Mouse (Mus musculus) layer of hippocampus, adult 8-10 months (tissue): Measurements from ENCODE around the gene Rtn4r. TPM values are rescaled to one million over a fixed set of nuclear protein-coding genes. Genes with fewer than 3 reads are reported as not detected.

Experiments used
- DNase-seq, 2 experiments: peaks; one replicate each; pipeline ENCODE4 v3.0.0; 2022; ENCODE audit warnings: low spot score in 2 of 2
- total RNA-seq, 4 experiments: library from RNA; stranded (reverse); gene quantifications; 2 replicates each; pipeline ENCODE4 v1.2.4; 2022

Gene Rtn4r
- 10 to 100 TPM; 96.1 to 98.8 (median 97.6) TPM for total RNA-seq

DNA sequence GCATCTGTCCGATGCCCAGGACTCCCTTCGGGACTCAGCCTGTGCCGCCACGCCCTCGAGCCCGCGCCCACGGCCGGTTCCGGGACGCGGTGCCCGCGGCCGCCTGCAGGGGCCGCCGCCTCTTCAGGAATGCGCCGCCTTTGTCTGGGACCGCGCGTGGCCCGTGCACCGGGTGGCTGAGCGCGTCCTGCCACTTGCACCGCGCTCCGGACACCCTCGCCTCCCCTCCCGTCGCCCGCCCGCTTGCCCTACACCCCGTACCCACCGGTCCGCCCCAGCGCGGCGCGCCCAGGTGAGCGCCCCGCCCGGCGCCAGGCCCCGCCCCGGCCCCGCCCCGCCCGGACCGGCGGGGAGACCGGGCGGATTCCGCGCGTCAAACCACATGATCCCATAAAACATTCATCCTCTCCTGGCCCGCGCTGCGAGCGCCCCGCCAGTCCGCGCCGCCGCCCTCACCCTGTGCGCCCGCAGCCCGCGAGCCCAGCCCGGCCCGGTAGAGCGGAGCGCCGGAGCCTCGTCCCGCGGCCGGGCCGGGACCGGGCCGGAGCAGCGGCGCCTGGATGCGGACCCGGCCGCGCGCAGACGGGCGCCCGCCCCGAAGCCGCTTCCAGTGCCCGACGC is at the start of gene Rtn4r:
Gene Rtn4r, plus strand, starts transcription at position 402 of the 621 bp plus-strand sequence.
- no peak for DNase-seq

DNA sequence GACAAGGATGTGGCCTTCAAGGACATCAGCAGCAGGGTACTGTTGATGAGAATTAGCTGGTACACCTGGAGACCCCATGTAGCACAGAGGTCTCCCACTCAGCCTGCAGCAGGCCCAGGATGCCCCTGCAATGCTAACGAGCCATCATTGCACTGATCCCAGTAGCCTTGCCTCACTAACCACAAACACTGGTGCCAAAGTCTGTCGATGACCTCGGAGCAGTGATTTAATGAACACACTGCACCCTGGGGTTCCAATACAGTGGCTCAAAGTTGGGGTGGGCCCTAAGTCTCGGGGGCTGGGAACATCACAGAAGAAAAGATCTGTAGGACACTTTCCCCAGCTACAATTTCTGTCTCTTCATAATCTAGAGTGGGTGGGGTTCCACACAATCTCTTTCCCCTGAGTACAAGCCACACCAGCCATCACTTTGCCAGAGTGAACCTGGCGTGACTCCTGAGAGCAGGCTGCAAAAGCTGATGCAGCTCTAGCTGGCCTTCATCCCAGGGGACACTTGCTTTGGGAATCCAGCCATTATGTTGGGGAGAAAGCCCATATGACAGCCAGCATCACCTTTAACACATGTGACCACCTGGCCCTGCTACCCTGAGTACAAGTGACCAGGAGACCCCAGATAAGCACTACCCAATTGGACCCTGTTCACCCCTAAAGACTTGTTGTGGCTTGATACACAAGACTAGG is 49.0 kb upstream of the Rtn4r start:
- no peak for DNase-seq

DNA sequence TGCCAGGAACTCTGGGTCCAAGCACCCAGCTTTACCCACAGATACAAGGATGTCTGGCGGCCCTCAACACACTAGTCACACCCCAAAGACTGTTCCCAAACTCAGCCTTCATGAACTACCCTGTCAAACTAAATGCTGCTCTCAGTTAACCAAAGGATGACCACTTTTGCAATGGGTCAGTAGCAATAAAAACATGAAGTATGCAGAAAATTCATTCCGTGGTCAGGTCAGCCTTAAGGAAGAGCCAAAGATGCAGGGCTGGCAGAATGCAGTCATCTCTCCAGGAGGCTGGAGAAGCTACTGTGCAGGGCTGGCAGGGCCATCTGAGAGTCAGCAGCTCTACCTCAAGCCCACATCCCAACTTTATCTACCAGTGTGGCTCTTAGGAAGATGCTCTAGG is 48.1 kb upstream of the Rtn4r start:
- no peak for DNase-seq

DNA sequence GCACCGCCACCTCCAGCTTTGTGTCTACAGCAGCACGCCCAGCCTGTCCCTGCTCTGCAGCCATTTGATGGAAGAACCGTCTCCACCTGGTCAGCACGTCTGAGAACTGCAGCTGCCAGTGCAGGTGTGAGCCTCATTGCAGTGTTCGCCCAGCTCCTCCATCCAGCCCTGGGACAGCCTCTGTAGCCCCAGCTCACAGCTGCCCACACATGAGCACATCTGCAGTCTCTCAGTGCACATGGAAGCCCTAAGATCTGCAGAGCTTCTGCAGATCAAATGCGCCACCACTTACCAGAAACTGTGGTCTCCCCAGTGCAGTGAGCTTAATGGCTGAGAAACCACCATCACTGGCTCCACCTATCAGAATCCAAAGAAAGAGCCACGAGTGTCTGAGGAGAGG is 47.3 kb upstream of the Rtn4r start:
- DNase-seq: no peak

DNA sequence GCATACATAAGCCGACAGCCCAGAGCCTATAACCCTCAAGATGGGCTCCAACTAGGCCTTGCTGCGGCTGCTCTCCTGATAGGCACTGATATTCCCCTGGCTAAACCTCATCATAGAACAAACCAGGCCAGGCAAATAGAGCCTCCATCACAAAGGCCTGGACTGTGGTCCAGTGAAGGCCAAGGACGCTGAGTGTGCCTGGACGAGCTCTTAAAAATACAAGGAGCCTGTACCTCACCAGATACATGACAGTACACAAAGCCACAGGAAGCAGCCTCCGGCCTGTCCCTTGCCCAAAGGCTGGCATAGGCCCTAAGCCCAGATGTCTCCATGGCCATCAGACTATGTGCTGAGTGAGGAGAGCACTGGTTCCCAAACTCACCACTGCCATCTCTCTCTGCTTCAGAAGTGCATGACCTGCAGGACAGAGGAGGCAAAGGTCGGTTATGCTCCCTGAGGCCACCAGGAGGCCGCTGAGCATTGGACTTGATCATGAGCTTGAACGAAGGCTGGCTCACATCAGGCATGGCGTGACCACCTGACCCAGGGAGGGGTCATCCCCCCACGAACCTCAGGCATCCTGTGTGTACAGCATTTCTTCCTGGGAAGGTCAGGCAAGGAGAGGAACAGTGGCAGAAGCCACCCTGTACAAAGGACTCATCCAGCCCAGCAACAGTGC is 46.2 kb upstream of the Rtn4r start:
- no peak for DNase-seq

DNA sequence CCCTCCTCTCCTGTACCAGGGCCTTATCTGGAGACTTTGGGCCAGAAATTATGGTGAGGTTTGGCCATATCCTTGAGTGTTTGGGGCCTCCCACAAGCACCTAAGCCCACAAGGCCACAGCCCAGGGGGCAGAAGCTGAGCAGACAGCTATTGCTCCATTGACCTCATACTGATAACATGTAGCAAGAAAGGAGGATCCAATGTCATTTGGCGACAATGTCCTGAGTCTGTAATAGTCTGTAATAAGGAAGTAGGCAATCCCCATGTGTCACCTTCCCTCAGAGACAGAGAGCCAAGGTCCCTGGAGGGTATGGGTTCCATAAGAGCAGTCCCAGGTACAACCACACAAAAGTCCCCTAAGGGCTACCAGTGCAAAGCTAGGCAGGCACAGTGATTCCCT is 45.2 kb upstream of the Rtn4r start:
- DNase-seq: no peak

DNA sequence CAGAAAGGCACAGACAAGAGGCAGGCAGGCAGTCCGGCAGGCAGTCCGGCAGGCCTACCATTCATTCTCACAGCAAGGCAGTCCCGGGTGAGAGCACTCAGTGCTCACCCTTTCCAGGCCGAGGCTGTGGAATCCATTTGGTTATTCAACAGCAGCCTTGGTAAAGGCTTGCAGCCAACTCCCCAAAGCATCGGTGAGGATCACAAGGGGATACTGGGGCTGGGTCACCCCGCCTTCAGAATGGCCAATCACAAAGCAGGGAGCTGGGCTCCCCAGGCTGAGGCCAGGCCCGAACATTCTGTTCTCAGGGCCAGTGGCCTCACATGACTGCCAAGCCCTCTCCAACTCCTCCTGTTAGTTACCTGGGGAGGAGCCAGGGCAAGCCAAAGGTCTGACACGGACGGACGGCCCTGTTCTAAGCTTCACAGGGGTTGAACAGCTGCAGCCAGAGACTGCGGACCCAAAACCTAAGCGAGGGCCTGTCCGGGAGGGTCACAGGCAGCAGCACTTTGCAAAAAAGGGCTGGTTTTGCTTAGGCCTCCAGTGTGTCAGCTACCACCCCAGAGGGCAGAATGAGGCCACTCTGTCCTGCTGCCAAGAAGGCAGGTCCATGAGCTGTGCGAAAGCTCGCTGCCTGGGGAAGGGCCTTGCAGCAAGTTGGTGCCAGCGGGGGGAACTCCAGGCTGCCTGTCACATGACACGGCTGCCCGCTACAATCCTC is 44.1 kb upstream of the Rtn4r start:
- DNase-seq: peak; percentile 60 to 87

DNA sequence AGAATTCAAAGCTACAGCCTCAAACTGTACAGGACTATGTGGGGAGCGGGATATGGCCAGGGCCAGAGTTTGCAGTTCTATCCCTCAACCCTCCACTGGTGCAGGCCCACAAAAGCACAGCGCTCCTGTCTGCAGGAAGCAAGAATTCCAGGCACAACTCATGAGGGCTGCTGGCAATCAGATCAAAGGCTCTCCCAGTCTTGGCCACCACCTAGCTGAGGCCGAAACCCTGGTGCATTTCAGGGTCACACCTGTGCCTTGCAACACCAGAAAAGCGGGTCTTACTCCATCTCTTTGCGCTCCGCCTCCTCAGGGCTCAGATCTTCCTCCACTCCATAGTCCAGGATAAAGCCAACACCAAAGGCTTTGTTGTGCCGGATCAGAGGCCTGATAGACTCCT is 43.2 kb upstream of the Rtn4r start:
- DNase-seq: no peak

DNA sequence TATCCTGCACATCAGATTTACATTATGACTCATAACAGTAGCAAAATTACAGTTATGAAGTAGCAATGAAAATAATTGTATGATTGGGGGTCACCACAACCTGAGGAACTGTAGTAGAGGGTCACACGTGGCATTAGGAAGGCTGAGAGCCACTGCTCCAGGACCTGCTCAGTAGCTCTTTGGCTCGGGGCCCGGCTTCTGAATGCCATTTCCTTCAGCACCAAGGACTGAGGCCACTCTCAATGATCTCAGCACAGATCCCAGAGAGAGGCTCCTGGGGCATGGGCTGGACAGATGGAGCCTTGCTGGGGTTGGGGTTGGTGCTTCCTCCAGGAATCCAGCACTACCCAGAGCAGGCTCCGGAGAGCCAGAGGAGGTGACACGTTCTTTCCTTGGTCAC is 40.3 kb upstream of the Rtn4r start:
- DNase-seq: no peak

DNA sequence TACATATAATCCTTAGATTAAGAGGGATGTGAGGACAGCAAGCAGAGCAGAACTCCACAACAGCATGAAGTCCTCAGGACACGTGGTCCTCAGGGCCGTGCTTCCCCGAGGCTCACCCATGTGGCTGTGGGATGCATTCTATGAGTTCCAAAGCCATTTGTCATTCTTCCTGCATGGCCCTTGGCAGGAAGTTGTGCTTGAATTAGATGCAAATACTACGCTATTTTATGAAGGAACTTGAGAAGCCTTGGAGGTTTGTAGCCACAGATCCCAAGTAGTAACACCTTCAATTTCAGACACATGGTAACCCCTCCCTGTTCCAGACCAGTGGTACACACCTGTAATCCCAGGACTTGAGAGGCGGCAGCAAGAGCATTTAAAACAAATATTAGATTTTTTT is 31.1 kb upstream of the Rtn4r start:
- no peak for DNase-seq

DNA sequence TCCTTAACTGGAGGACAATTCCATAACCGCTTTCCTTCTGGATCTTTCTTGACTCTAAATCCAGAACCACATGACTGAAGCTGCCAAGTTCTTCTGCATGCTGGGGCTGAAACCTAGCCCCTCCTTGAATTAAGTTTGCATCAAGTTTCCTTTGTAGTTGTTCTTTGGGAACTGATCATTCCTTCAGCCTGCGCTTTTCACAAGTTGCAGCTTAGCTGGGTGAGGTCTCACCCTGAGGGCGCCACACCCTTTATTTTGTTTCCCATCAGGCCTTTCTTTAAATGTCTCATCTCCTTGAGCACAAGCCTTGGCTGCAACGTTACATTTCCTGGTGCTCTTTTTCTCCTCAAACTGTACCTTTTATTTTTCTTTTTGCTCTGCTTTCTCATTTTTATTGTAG is 24.6 kb upstream of the Rtn4r start:
- DNase-seq: no peak

DNA sequence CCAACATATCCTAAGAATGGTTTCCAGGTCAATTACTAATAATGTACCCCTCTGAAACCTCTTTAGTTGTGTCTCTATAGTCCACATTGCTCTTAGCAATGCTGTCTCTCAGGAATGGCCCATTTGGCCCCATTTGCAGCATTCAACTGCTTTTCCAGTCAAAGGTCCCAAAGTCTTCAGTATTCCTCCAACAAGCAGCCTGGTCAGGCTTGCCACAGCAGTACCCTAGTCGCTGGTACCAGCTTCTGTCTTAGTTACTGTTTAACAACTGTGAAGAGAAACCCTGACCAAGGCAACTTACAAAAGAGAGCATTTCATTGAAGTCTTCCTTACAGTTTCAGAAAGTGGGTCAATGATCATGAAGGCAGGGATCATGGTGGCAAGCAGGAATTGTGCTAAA is 24.1 kb upstream of the Rtn4r start:
- DNase-seq: no peak

DNA sequence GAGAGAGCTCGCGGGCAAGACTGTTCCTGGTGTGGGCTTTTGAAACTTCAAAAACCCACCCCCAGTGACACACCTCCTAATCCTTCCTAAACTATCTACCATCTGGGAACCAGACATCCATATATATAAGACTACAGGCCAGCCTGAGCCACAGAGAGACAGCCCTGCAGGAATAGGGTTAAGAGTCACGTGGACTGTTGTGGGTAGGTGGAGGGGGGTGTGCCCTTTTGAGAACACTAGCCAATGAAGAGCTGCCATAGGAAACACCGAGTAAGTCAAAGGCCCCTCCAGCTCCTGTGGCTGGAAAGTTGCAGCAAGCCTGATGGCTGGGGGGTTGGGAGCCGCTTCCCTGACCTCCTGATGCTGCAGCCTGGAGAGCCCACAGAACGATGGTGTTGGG is 23.6 kb upstream of the Rtn4r start:
- DNase-seq: no peak

DNA sequence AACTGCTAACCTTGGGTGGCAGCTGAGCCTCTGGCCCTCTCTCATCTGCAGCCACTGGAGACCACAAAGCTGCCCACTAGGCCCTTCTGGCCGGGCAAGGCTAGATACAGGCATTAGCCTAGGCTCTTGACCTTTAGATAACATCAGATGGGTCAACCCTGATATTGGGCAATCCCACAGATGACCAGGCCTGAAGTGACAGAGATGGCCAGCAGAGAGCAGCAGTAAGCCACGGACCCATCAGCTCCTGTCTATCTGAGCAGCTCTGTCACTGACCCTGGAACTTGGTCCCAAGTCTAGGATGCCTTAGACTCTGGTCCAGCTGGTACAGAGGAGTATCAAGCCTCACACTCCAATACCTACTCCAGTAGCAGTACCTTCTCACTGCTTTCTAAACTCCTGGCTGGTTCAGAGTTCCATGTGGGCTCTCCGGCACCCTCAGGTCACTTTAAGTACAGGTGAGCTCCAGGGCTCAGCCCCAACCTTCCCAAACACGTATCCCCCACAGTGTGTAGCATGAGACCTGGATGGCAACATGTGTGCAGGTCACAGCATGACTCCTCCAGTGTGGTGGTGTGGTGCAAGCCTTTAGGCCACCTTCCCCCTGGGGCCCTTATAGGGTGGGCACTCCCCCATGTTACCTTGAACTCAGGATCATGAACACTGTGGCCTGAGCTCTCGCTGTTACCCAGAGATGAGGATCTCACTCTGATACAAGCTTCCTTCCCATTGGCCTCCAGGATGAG is 19.0 kb upstream of the Rtn4r start:
- DNase-seq: peak; percentile 58 to 83

DNA sequence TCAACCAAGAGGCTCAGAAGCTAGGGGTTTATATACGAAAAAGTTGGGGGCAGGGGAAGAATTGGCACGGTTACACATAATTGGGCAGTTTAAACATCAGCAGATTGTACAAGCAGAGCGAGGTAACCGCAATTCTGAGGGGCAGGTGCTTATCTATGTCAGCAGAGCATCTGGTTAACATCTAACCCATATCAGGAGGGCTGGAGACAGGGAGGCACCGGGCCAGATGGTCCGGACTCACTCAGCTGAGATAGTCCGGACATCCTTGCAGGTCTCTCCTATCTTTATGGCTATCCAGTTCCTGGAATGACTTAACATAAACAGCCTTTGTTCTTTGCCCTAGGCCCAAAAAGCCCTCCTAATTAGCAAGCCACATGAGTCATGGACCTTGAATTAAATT is 16.4 kb upstream of the Rtn4r start:
- DNase-seq: no peak

DNA sequence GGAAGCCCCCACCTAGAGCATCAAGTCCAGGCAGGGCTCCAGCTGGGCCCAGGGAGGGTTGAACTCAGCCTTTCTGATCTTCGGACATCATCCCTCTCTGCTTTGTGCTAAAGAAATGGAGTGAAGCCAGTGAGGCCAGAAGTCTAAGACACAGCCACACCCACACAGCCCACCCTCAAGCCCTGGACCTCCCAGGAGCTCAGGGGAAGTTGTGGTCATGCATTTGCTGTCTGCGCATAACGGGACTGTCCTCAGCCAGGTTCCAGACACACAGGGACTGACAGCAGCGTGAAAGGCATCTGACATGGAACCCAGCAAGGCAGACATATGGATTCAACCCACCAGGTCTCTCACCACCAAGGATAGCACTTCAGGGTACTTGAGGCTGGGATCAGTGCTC is 11.0 kb upstream of the Rtn4r start:
- DNase-seq: no peak

DNA sequence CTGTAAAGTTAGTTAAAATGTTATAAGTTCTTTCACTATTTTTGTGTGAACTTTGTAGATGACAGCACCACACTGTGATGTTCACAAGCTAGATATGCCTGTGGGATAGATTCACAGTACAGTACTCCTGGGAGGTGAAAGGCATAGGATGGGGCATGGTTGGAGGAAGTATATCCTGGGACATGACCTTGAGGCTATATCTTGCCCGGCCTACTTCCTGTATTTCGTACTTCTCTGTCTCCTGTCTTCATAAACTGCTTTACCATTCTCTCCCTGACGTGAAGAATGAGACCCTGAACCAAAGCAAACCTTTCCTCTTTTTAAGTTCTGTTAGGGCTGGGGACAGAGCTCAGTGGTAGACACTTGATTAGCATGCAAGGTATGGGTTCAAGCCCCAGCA is 9.2 kb upstream of the Rtn4r start:
- DNase-seq: no peak

DNA sequence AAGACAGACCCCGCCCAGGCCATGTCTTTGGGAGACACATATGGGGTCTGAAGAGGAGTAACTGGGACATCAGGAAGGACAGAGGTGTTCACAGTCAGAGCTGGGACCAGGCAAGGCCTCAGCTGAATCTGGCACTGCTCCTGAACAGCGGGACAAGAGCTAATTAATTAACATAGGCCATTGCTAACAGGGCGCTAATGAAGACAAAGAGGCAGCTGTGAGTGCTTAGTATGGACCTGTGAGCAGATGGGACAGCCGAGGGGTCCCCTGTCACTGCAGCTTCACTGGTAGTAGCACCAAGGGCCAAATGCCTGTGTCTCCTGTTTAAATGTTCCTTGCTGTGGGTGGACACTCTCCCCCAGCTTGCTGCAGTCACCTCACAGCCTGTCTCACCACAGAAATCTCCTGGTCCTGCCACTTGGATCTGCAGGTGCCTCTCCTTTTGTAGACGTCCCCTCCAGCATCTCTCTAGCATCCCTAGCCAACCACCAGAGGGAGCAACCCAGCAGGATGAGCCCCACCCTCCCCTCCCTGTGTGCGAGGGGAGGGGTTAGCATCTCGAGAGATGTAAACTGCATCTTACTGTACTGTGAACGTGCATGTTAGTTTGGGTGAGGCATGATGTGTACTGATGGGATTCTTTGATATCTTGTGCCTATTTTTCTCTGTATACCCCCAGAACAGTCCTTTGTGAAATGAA is 8.3 kb upstream of the Rtn4r start:
- DNase-seq: no peak

DNA sequence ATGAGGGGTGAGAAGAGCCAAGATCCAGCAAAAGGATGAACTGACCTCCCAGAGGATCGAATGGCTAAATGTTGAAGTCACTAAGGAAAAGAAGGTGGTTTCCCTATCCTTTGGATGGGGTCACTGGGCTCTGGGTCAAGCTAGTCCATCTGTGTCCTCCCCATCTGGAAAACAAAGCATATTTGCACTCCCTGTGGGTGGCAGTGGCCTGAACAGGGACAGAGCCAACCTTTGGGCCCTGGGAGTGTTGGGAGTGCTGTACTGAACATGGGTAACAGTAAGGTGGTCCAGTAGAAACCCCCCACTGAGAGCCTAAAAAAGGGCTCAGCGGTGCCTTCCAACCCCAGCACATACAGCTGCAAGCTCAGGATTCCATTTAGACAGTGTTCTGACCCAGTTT is 4.7 kb upstream of the Rtn4r start:
- DNase-seq: no peak

DNA sequence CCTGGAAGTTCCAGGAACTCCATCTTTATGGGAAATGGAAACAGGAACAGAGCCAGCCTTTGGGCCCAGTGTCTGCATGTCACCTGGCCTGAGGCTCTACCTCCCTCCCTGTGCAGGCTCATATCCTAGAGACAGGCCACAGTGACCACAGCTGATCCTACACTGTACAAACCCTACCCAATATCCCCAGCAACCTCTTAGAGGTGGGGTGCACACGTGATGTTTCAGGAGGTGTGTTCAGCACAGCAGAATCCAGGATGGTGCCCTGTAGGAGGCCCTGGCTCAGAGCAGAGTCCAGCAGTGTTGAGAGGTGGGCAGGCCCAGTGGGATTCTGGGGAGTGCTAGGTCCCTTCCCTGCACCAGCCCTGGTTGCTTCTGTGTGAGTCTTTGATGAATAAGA is 4.0 kb upstream of the Rtn4r start:
- no peak for DNase-seq

DNA sequence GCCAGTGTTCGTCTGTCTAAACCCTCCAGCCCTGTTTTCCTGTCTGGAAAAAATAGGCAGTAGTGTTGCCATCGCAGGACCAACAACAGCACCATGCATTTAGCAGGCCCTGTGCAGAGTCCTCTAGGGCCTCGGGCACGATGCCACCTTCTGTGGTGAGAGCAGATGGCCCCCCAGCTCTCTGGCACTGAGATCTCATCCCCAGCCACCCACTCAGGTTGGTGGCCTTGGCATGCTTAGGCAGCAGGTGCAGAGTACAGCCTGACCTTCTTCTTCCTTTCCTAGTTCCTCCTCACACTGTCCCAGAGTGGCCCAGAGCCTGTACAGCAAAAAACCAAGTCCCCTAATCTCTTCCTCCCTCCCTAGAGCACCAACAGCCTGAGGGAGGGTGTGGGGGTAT is 3.4 kb upstream of the Rtn4r start:
- no peak for DNase-seq
